Mouse (Mus musculus): ENCODE measurements at regions not wholly inside any gene's neighbourhood (a gene's known extent, or its start where the extent isn't known, plus 50 kb on each side); places are given as distances from the start of the nearest gene placed in this dataset.
A peak's percentile ranks its signal among the peaks of the same experiment; 100 is the strongest.

DNA sequence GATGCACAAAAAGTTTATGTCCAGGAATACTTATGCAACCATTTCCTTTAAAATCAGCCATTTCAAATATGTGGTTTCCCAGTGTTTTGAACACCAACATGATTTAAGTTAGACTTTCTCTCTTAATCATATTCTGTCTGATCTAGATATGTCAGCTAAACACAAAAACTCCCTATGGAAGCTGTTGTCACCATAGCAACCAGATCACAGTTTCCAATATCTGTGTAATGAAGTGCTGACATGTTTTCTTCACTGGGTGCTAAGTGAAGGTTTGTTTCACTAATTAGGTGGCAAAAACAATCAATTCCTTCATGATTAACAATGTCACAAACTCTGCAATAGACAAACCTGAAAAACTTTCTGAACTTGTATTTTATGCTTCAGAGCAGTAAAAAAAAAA lies 615.9 kb upstream of the Ccng1 start:
- Histone ChIP-seq H3K4me1 (replicated peaks; ENCODE audit: control insufficient read depth, insufficient read depth, low read length) (no peaks in the 10 kb centered on the region), H3K27ac (ENCODE audit: low read depth, low read length) (no peak overlapping the region), H3K36me3 (ENCODE audit: control insufficient read depth, insufficient read depth) (no peaks in the 10 kb centered on the region), H3K4me3 (ENCODE audit: low read depth, low read length) (no peak overlapping the region), H3K9me3 (ENCODE audit: control insufficient read depth) (no peaks in the 10 kb centered on the region), H3K4me2 (replicated peaks; ENCODE audit: low read depth) (no peak overlapping the region), H3K27me3 (replicated peaks; ENCODE audit: control insufficient read depth, insufficient read depth, low read length) (no peaks in the 10 kb centered on the region), H3K9ac (ENCODE audit: low read depth, low read length) (no peak overlapping the region)
- ATAC-seq = no peak
- TF ChIP-seq CTCF (IDR thresholded peaks at IDR 0.05; ENCODE audit: low read depth) = no peak

DNA sequence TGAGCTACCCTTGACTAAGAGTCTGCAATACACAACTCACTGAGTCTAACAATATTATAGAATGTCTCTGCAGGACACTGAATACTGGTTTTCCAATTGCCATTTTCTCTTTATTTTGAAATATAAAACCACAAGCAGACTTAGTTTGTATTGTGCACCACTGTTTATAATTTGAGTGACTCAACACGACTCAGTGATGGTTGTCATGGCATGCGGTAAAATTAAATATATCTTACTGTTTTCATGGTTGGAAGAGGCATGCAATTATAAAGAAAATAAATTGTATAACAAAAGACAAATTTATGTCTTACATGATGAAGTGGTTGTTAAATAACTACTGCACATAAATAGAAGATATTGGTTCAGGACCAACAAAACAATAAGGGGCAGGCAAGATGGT lies 586.0 kb upstream of the Ccng1 start:
- H3K4me1 ChIP-seq (replicated peaks; ENCODE audit: control insufficient read depth, insufficient read depth, low read length) = no peaks in the 10 kb centered on the region
- no peaks in the 10 kb centered on the region for H3K36me3 ChIP-seq (ENCODE audit: control insufficient read depth, insufficient read depth)
- 62% methylated on average over 2 of the region's 2 CpGs for WGBS
- H3K27ac ChIP-seq (ENCODE audit: low read depth, low read length) = no peak overlapping the region
- ATAC-seq = no peak
- H3K9me3 ChIP-seq (ENCODE audit: control insufficient read depth) = no peaks in the 10 kb centered on the region
- no peak overlapping the region for H3K9ac ChIP-seq (ENCODE audit: low read depth, low read length)
- H3K27me3 ChIP-seq (replicated peaks; ENCODE audit: control insufficient read depth, insufficient read depth, low read length) = no peaks in the 10 kb centered on the region
- H3K4me2 ChIP-seq (replicated peaks; ENCODE audit: low read depth) = no peak overlapping the region
- H3K4me3 ChIP-seq (ENCODE audit: low read depth, low read length) = no peak overlapping the region
- TF ChIP-seq CTCF (IDR thresholded peaks at IDR 0.05; ENCODE audit: low read depth) = no peak

DNA sequence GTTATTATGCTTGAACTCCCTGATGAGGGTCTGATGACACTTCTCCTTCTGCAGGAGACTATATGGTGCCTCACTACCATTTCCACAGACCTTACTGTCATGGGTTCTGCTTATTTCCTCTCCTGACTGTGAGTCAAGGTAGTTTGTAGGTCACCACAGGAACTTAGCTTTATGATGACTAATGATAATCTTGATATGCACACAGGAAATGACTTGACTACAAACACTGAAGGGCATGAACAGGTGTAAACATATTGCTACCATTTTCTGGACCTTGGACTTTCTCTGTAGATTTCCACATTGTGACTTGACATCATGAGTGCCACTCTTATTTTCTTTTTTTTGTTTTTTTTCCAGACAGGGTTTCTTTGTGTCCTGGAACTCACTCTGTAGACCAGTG lies 585.3 kb upstream of the Ccng1 start:
- Histone ChIP-seq H3K9me3 (ENCODE audit: control insufficient read depth) (no peaks in the 10 kb centered on the region), H3K36me3 (ENCODE audit: control insufficient read depth, insufficient read depth) (no peaks in the 10 kb centered on the region), H3K27ac (ENCODE audit: low read depth, low read length) (no peak overlapping the region), H3K4me1 (replicated peaks; ENCODE audit: control insufficient read depth, insufficient read depth, low read length) (no peaks in the 10 kb centered on the region), H3K4me2 (replicated peaks; ENCODE audit: low read depth) (no peak overlapping the region), H3K27me3 (replicated peaks; ENCODE audit: control insufficient read depth, insufficient read depth, low read length) (no peaks in the 10 kb centered on the region), H3K9ac (ENCODE audit: low read depth, low read length) (no peak overlapping the region), H3K4me3 (ENCODE audit: low read depth, low read length) (no peak overlapping the region)
- 0 out of 2 replicates have a peak, but pooled peaks have one; percentile 31 for ATAC-seq
- TF ChIP-seq CTCF (IDR thresholded peaks at IDR 0.05; ENCODE audit: low read depth) = no peak

DNA sequence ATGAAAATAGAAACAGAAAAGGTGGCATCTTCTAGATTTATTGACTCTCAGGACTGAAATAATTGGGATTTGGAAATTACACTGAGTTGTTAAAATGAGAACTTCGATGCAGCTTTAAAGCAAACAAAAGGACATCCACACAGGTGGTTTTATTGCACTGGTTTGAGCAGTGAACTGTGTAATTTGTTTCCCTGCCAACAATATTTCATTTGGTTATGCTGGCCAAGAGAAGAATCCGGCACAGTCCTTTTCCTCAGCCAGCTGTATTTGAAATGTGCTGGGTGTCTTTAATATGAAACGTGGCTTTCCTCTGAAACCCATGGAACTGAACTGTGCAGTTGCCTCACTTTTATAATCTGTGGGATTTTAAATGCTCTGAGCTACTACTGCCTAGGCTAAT lies 582.0 kb upstream of the Ccng1 start:
- Histone ChIP-seq H3K9ac (ENCODE audit: low read depth, low read length) (no peak overlapping the region), H3K27ac (ENCODE audit: low read depth, low read length) (no peak overlapping the region), H3K4me3 (ENCODE audit: low read depth, low read length) (no peak overlapping the region), H3K36me3 (ENCODE audit: control insufficient read depth, insufficient read depth) (no peaks in the 10 kb centered on the region), H3K27me3 (replicated peaks; ENCODE audit: control insufficient read depth, insufficient read depth, low read length) (no peaks in the 10 kb centered on the region), H3K9me3 (ENCODE audit: control insufficient read depth) (no peaks in the 10 kb centered on the region), H3K4me1 (replicated peaks; ENCODE audit: control insufficient read depth, insufficient read depth, low read length) (no peaks in the 10 kb centered on the region), H3K4me2 (replicated peaks; ENCODE audit: low read depth) (no peak overlapping the region)
- no peak for TF ChIP-seq CTCF (IDR thresholded peaks at IDR 0.05; ENCODE audit: low read depth)
- ATAC-seq = no peak
- WGBS = 37% methylated on average over 3 of the region's 3 CpGs

DNA sequence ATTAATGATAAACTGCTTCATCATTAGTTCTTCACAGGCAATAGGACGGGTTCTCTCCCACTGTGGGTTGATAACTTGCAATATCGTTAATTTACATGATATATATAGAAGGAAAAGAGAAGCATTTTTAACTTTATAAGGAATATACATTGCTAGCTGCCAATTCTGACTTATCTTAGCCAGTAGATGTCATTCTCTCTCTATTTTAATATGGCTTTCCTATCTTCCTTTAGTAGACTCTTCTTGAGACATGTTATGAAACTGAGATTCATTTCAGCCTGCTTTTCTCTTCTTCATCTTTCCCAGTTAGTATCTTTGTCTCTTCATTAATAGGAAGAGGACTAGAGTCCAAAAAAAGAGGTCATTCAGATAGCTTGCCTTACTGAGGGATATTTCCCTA lies 578.6 kb upstream of the Ccng1 start:
- ATAC-seq = no peak
- 62% methylated on average over 2 of the region's 2 CpGs for WGBS
- no peak overlapping the region for H3K27ac ChIP-seq (ENCODE audit: low read depth, low read length)
- H3K4me1 ChIP-seq (replicated peaks; ENCODE audit: control insufficient read depth, insufficient read depth, low read length) = no peaks in the 10 kb centered on the region
- TF ChIP-seq CTCF (IDR thresholded peaks at IDR 0.05; ENCODE audit: low read depth) = no peak
- H3K4me3 ChIP-seq (ENCODE audit: low read depth, low read length) = no peak overlapping the region
- no peaks in the 10 kb centered on the region for H3K36me3 ChIP-seq (ENCODE audit: control insufficient read depth, insufficient read depth)
- no peaks in the 10 kb centered on the region for H3K9me3 ChIP-seq (ENCODE audit: control insufficient read depth)
- H3K4me2 ChIP-seq (replicated peaks; ENCODE audit: low read depth) = no peak overlapping the region
- H3K9ac ChIP-seq (ENCODE audit: low read depth, low read length) = no peak overlapping the region
- no peaks in the 10 kb centered on the region for H3K27me3 ChIP-seq (replicated peaks; ENCODE audit: control insufficient read depth, insufficient read depth, low read length)

All from intestine, postnatal 0 days (tissue).